Mouse (Mus musculus) hindbrain, postnatal 0 days (tissue): ENCODE measurements around the gene Stk39. TPM values are rescaled to one million over a fixed set of nuclear protein-coding genes. Genes with fewer than 3 reads are reported as not detected.

ENCODE experiments used
- ATAC-seq: fragments of 200-750 bp; cut with Nextera tagmentation; 2 replicates; pipeline ENCODE4 v1.8.0; 2017; ENCODE audit warnings: mild to moderate bottlenecking, moderate TSS enrichment, moderate library complexity
- DNase-seq: peaks from one replicate; pipeline ENCODE4 v3.0.0-alpha.2; 2015; ENCODE audit warnings: low spot score
- H3K27ac ChIP-seq: fragments of 300-500 bp; sonication (generic); 2 replicates; pipeline ENCODE4 v1.5.1; 2014; ENCODE audit warnings: mild to moderate bottlenecking
- H3K27me3 ChIP-seq: fragments of 300-500 bp; sonication (generic); 2 replicates; pipeline ENCODE4 v1.6.1; 2014; ENCODE audit warnings: low read length, mixed read lengths; ENCODE audit not compliant: insufficient read depth
- H3K36me3 ChIP-seq: fragments of 300-500 bp; sonication (generic); 2 replicates; pipeline ENCODE4 v1.6.1; 2014; ENCODE audit warnings: low read length, mixed read lengths; ENCODE audit not compliant: insufficient read depth
- H3K4me1 ChIP-seq: fragments of 300-500 bp; sonication (generic); 2 replicates; pipeline ENCODE4 v1.6.1; 2014; ENCODE audit warnings: antibody characterized with exemption, low read length, mixed read lengths; ENCODE audit not compliant: insufficient read depth
- H3K4me2 ChIP-seq: fragments of 300-500 bp; sonication (generic); 2 replicates; pipeline ENCODE4 v1.6.1; 2014; ENCODE audit warnings: low read depth, mild to moderate bottlenecking, low read length, moderate library complexity, mixed read lengths
- H3K4me3 ChIP-seq: fragments of 300-500 bp; sonication (generic); 2 replicates; pipeline ENCODE4 v1.5.1; 2014; ENCODE audit warnings: low read length
- H3K9ac ChIP-seq: fragments of 300-500 bp; sonication (generic); replicated peaks from 2 replicates; pipeline ENCODE4 v1.6.1; 2014; ENCODE audit warnings: mild to moderate bottlenecking, low read length, moderate library complexity, mixed read lengths
- H3K9me3 ChIP-seq: fragments of 300-500 bp; sonication (generic); 2 replicates; pipeline ENCODE4 v1.6.1; 2016; ENCODE audit warnings: low read length, mixed read lengths
- CTCF ChIP-seq: IDR thresholded peaks from 2 replicates; pipeline ENCODE4 v1.5.1; 2016; ENCODE audit warnings: antibody characterized with exemption, control low read depth, low read depth
- WGBS: fragments of 180-500 bp; shearing (Covaris S2); extraction: QIAGEN DNeasy Blood & Tissue Kit; methylation state at CpG from one replicate; pipeline ENCODE4 v1.1.7; 2014; 5-methylcytosine and 5-hydroxymethylcytosine counted together
- polyA plus RNA-seq: library from polyadenylated mRNA; unstranded; fragments of >200 nt; fragmentation: Nextera tagmentation; extraction: Ambion mirVana; gene quantifications from 2 replicates; pipeline ENCODE4 v1.2.1, GENCODE M21; 2015
- total RNA-seq: library from RNA; depleted of rRNA; stranded (reverse); fragments of >200 nt; gene quantifications from 2 replicates; pipeline ENCODE4 v1.2.3, GENCODE M21; 2014

Gene Stk39
- total and polyA plus RNA-seq, 2 experiments from 2014 or later = 30.8 to 38.4 TPM

DNA sequence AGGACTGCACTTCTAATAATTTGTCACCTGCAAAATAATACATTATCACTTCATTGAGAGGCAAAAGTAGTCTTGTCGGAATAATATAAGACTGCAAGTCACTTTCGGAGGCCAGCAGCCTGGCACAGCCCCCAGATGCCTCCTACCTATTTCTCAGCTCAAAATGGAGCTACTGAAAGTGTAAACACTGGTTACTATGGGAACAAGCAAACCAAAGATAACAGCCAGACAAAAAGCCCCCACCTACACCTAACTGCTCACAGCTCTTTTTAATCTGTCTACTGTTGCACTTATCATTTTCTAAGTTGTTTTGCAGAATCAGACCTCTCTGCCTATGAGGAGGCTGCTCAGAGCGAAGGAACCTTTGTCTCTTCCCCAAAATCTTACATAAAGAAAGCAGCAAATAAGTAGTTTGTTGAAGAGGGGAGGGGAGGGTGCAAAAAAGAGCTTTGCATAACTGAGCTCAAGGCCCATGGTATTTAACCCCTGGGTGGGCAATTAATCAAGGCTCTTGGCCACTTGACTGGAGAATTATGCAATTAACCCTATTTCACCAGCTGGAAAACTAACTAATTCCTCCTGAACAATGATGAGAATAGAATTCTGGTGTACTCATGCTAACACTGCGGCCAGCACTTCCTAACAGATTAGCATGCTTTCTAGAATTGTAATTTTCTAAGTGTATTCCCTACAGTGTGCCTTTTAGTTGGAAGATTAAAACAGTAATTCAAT lies 170.1 kb downstream of the Stk39 start:
- TF ChIP-seq CTCF = no peak
- ATAC-seq (no peak), DNase-seq (no peak)
- Histone ChIP-seq H3K4me2 (no peak overlapping the region), H3K36me3 (peaks cover 7% of the 10 kb centered on the region; the same call in 1 of the 2 replicates), H3K9me3 (no peaks in the 10 kb centered on the region), H3K27me3 (no peaks in the 10 kb centered on the region), H3K27ac (no peak overlapping the region), H3K9ac (no peak overlapping the region), H3K4me1 (0 out of 2 replicates have a peak, but pooled peaks cover 4% of the 10 kb centered on the region), H3K4me3 (no peak overlapping the region)
- 39% methylated on average over 4 of the region's 4 CpGs for WGBS

- ATAC-seq (no peak), DNase-seq (no peak)
- H3K9me3 ChIP-seq = no peaks in the 10 kb centered on the region
- 0 out of 2 replicates have a peak, but pooled peaks cover 4% of the 10 kb centered on the region for H3K4me1 ChIP-seq
- WGBS = 96% methylated on average over 3 of the region's 3 CpGs
- no peaks in the 10 kb centered on the region; the same call in 1 of the 2 replicates for H3K36me3 ChIP-seq
- no peak overlapping the region for H3K4me3 ChIP-seq
- no peak overlapping the region for H3K27ac ChIP-seq
- no peak overlapping the region for H3K4me2 ChIP-seq
- no peak for TF ChIP-seq CTCF
- no peaks in the 10 kb centered on the region for H3K27me3 ChIP-seq
- no peak overlapping the region for H3K9ac ChIP-seq
Observed at GRCm38 (mm10) chr2:68298356-68298755, 173.7 kb downstream of the Stk39 start.

- no peak overlapping the region for H3K4me2 ChIP-seq
- H3K27ac ChIP-seq = no peak overlapping the region
- H3K4me3 ChIP-seq = no peak overlapping the region
- ATAC-seq (no peak), DNase-seq (no peak)
- H3K9ac ChIP-seq = no peak overlapping the region
- no peak for TF ChIP-seq CTCF
- 88% methylated on average over 2 of the region's 2 CpGs for WGBS
- H3K4me1 ChIP-seq = 0 out of 2 replicates have a peak, but pooled peaks cover 4% of the 10 kb centered on the region
- no peaks in the 10 kb centered on the region for H3K9me3 ChIP-seq
- no peaks in the 10 kb centered on the region; the same call in 1 of the 2 replicates for H3K36me3 ChIP-seq
- H3K27me3 ChIP-seq = no peaks in the 10 kb centered on the region
Observed at GRCm38 (mm10) chr2:68297955-68298354, 174.1 kb downstream of the Stk39 start.

DNA sequence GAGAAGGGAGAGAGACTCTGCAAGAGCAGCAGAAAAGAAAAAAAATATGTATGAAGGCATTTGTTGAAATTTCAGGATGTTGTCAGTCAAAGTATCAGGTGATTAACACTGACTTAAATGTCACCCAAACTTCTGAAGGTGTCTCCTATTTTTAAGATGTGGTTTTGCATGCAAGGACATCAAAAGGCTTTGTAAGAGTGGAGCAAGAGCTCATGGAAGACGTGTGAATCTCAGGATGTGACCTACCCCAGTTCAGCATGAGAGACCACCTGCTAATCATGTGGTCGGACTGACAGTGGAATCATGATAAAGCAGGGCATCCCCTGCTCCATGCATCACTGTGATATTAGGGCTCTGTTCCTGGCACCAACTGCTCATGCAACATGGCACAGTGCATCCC lies 175.3 kb downstream of the Stk39 start:
- no peak overlapping the region for H3K4me3 ChIP-seq
- 74% methylated on average over 2 of the region's 2 CpGs for WGBS
- no peaks in the 10 kb centered on the region for H3K9me3 ChIP-seq
- no peak overlapping the region for H3K9ac ChIP-seq
- H3K27me3 ChIP-seq = no peaks in the 10 kb centered on the region
- TF ChIP-seq CTCF = no peak
- 0 out of 2 replicates have a peak, but pooled peaks cover under 1% of the 10 kb centered on the region for H3K4me1 ChIP-seq
- ATAC-seq = no peak
- H3K4me2 ChIP-seq = no peak overlapping the region
- H3K27ac ChIP-seq = no peak overlapping the region
- no peak for DNase-seq
- no peaks in the 10 kb centered on the region for H3K36me3 ChIP-seq

GRCm38 (mm10) chr2:68292539-68293320 lies 179.3 kb downstream of the Stk39 start:
- DNase-seq (no peak), ATAC-seq (no peak)
- no peaks in the 10 kb centered on the region for H3K36me3 ChIP-seq
- WGBS = 82% methylated on average over 16 of the region's 16 CpGs
- H3K4me3 ChIP-seq = no peak overlapping the region
- TF ChIP-seq CTCF = no peak
- H3K9me3 ChIP-seq = no peaks in the 10 kb centered on the region
- no peaks in the 10 kb centered on the region for H3K4me1 ChIP-seq
- no peak overlapping the region for H3K4me2 ChIP-seq
- H3K9ac ChIP-seq = no peak overlapping the region
- no peaks in the 10 kb centered on the region for H3K27me3 ChIP-seq
- H3K27ac ChIP-seq = no peak overlapping the region

GRCm38 (mm10) chr2:68291895-68292294 lies 180.2 kb downstream of the Stk39 start:
- Histone ChIP-seq H3K9me3 (no peaks in the 10 kb centered on the region), H3K27ac (no peak overlapping the region), H3K27me3 (no peaks in the 10 kb centered on the region), H3K4me2 (no peak overlapping the region), H3K4me1 (no peaks in the 10 kb centered on the region), H3K9ac (no peak overlapping the region), H3K4me3 (no peak overlapping the region), H3K36me3 (no peaks in the 10 kb centered on the region)
- WGBS = 56% methylated on average over 5 of the region's 5 CpGs
- no peak for TF ChIP-seq CTCF
- ATAC-seq (no peak), DNase-seq (no peak)

- no peak overlapping the region for H3K9ac ChIP-seq
Observed at GRCm38 (mm10) chr2:68289961-68290360, 182.1 kb downstream of the Stk39 start.

More at GRCm38 (mm10) chr2:68289961-68290360, 182.1 kb downstream of the Stk39 start:
- no peak for TF ChIP-seq CTCF
- H3K36me3 ChIP-seq = no peaks in the 10 kb centered on the region
- H3K4me1 ChIP-seq = no peaks in the 10 kb centered on the region
- no peaks in the 10 kb centered on the region for H3K9me3 ChIP-seq
- WGBS = 49% methylated on average over 4 of the region's 4 CpGs
- H3K4me2 ChIP-seq = no peak overlapping the region
- H3K4me3 ChIP-seq = no peak overlapping the region
- H3K27me3 ChIP-seq = no peaks in the 10 kb centered on the region
- no peak overlapping the region for H3K27ac ChIP-seq
- ATAC-seq (no peak), DNase-seq (no peak)
